7 mouse cellular contexts compared by ENCODE assay signal in the genomic region with DNA sequence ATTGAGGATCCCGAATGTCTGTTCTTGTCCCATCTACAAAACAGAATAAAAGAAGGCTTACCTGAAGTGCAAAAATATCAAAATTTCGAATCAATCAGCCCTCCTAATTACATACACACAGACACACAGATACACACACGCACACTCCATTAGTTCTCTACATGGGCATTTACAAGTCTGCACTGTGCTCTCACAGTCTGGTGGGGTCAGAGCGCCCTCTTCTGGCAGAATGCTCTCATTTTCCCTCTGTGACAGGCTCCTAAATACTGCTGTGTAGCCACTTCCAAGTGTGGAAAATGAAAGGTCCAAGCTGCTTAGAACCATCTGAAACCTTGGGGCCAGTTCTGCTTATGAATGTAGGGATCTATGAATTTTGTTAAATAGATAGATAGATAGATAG.
A peak's percentile ranks its signal among the peaks of the same experiment; 100 is the strongest.
DNase-seq lines count a peak whose midpoint lies in the region; ATAC-seq and TF ChIP-seq lines count a peak whose summit lies in the region.

No protein-coding gene starts in this region.

- H3K9ac ChIP-seq in midbrain, embryonic 13.5 days (replicated peaks): no peak overlapping the region

- H3K27ac ChIP-seq in midbrain, embryonic 13.5 days: no peak overlapping the region
- H3K27ac ChIP-seq in spleen, adult 2 months (ENCODE audit: insufficient read depth, low read length): no peak overlapping the region

- ATAC-seq in midbrain, embryonic 13.5 days: peak; percentile 93

- H3K9me3 ChIP-seq in midbrain, embryonic 13.5 days: no peaks in the 10 kb centered on the region

- intact Hi-C loops in left cerebral cortex, postnatal 36 days (cut with DNase I): loop anchor here (2.0 kb wide), 2 partner anchors 403 to 411 kb away; no protein-coding TSS in a partner anchor

- no peaks in the 10 kb centered on the region for H3K27me3 ChIP-seq in midbrain, embryonic 13.5 days
- no peaks in the 10 kb centered on the region for H3K27me3 ChIP-seq in spleen, adult 2 months (ENCODE audit: control insufficient read depth, insufficient read depth, low read length)

- 34% methylated on average over 4 of the region's 4 CpGs for WGBS in midbrain, embryonic 13.5 days
- WGBS in spleen, adult 2 months: 30% methylated on average over 4 of the region's 4 CpGs

- no peak for TF ChIP-seq POLR2A in spleen, adult 2 months (IDR thresholded peaks at IDR 0.05; ENCODE audit: low read depth, low read length)

- H3K4me3 ChIP-seq in midbrain, embryonic 13.5 days (replicated peaks): no peak overlapping the region
- H3K4me3 ChIP-seq in spleen, adult 2 months (ENCODE audit: extremely low read depth, insufficient read depth, insufficient read length): no peak overlapping the region

- TF ChIP-seq CTCF in spleen, adult 2 months (IDR thresholded peaks at IDR 0.05; ENCODE audit: extremely low read depth, insufficient read depth, insufficient read length, insufficient replicate concordance): peak; percentile 76; the same call in 1 of the 2 replicates

- no peaks in the 10 kb centered on the region for H3K4me1 ChIP-seq in midbrain, embryonic 13.5 days (replicated peaks)
- no peaks in the 10 kb centered on the region for H3K4me1 ChIP-seq in spleen, adult 2 months (ENCODE audit: control insufficient read depth, insufficient read depth, insufficient read length)

- H3K4me2 ChIP-seq in midbrain, embryonic 13.5 days (replicated peaks): no peak overlapping the region

- peaks cover 16% of the 10 kb centered on the region; the same call in 1 of the 2 replicates for H3K36me3 ChIP-seq in midbrain, embryonic 13.5 days
- no peaks in the 10 kb centered on the region for H3K36me3 ChIP-seq in spleen, adult 2 months (ENCODE audit: control insufficient read depth, insufficient read depth, low read length)

- peak; percentile 72 to 90 for DNase-seq in adrenal gland, adult (ENCODE audit: inconsistent age in 2 of 2, low spot score in 1 of 2)
- DNase-seq in cerebellum, postnatal 36 days: peak; percentile 78 to 83
- peak; percentile 13 to 46 for DNase-seq in gastrocnemius, adult 8-10 months (ENCODE audit: low spot score in 2 of 2)
- peak; percentile 35 for DNase-seq in kidney, adult 11 months
- peak; percentile 63 to 78 for DNase-seq in left cerebral cortex, postnatal 36 days (ENCODE audit: low spot score in 2 of 2)
- peak; percentile 34 to 56 for DNase-seq in spleen, adult 2 months (ENCODE audit: low read depth in 1 of 2, low spot score in 2 of 2)

Comparison
In these comparisons a context has a peak if more than half of its experiments do, and no peak if none do; other contexts are left out.
1. DNase-seq: peak in every context shown above with its lines; median percentile 81 in adrenal gland, adult; 80 in cerebellum, postnatal 36 days; 70 in left cerebral cortex, postnatal 36 days; 45 in spleen, adult 2 months; 35 in kidney, adult 11 months; 30 in gastrocnemius, adult 8-10 months.